Mouse (Mus musculus) thymus, postnatal 36 days (tissue): ENCODE measurements around the gene Fam172a.
"Not testable (repeated sequence)": the region's sequence is repeated elsewhere in the genome, so short reads cannot be mapped to it uniquely, and the experiment has no call there.

ENCODE experiments used
- DNase-seq, 2 experiments: peaks; one replicate each; pipeline ENCODE4 v3.0.0; 2022; ENCODE audit warnings: mixed read lengths in 2 of 2

The Fam172a gene

DNA sequence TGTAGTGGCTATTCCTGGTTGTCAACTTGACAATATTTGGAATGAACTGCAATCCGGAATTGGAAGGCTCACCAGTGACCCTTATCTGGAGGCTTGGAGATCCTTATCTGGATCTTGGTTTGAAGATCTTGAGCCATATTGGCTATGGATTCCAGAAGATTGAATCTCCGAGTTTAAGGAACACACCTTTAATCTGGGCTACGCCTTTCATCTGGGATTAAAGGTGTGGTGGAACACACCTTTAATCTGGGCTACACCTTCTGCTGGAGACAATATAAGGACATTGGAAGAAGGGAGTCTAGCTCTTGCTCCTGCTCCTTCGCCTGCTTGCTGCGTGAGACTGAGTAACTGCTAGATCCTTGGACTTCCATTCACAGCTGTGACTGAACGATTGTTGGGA lies at the start of gene Fam172a:
Fam172a (plus strand) TSS at position 301 of the 400 bp plus-strand sequence.
- not testable (repeated sequence) for DNase-seq

DNA sequence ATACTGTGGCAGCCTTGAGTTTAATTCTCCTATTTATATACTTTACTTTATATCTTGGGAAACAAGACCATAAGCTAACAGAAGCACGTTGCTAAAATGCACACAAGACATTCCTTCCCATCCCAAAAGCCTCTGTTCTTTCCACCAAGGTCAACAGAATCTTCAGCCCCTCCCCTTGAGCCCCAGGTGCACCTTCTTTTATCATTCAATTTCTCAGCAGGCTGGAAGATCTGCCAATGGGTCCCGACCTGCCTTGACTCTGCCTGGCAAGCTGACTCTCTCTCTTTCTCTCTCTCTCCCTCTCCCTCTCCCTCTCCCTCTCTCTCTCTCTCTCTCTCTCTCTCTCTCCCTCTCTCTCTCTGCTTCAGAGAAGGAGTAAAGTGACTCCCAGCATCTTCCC lies 13.2 kb upstream of the Fam172a start:
- no peak for DNase-seq

DNA sequence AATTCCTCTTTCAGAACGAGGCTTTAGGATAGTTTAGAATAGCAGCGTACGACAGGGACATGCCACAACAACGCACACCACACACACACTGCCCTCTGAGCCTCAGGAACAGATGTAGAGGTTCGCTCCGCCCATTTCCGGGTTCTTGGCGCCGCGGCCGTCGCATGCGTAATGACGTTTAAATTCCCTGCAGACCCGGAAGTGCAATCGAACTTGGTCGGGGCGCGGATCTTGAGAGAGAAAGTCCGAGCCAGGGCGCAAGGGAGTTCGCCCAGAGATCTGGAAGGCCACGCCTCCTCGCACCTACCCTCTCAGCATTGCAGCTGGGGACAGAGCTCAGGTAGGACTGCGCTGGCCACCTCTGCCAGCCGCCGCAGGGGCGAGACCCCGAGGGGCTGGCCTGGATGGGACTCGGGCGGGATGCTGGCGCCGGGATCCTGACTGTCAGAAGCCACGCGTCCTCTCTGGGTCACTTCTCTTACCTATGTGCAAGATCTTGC lies 6.7 kb downstream of the Fam172a start:
- DNase-seq: peak; percentile 91

DNA sequence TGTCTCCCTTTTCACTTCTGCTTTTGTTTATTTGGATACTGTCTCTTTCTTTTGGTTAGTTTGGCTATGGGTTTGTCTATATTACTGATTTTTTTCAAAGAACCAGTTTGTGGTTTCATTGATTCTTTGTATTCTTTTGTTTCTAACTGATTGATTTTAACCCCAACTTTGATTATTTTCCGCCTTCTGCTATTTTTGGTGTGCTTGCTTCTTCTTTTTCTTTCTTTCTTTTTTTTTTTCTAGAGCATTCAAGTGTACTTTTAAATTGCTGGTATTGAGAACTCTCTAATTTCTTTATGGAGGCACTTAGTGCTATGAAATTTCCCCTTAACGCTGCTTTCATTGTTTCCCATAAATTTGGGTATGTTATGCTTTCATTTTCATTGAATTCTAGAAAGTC lies 15.7 kb downstream of the Fam172a start:
- no peak for DNase-seq

DNA sequence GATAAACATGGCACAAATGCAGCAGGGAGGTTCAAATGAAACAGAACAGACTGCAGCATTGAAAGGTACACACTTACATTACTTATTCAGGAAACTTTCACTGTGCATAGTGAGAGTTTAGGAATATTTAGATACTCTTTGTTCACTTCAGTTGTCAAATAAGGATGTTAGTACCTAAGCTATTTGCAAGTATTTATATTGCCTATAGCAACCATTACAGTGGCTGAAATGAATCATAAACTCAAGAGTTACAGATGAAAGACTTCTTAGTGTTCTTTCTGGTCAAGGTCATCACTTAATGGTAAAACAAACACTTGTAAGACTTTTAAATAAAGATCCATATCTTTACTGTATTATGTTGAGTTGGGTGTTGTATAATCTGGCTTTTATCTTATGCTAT lies 41.0 kb downstream of the Fam172a start:
- DNase-seq: no peak

DNA sequence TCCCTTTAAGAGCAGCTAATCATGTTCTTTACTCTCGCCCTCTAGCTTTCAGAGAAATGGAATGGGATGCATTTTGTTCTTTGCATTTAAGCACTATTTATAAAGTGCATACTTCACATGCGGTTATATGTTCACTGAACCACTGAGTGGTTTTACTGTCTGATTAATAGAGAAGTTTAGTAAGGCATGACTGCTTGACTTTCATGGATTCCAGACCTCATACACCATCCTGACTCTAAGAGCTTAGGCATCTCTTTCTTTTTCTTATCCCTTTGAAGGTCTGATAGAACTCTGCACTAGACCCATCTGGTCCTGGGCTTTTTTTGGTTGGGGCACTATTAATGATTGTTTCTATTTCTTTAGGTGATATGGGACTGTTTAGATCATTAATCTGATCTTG lies 75.8 kb downstream of the Fam172a start:
- DNase-seq: no peak

DNA sequence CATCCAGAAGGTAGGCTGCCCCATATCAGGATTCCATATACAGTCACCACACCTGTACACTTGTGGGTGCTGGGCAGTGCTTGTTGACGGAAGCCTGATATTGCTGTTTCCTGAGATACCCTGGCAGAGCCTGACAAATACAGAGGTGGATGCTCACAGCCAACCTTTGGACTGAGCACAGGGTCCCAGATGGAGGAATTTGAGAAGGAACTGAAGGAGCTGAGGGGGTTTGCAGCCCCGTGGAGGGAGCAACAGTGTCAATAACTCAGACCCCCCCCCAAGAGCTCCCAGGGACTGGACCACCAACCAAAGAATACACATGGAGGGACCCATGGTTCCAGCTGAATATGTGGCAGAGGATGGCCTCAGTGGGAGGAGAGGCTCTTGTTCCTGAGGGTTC lies 105.5 kb downstream of the Fam172a start:
- not testable (repeated sequence) for DNase-seq

DNA sequence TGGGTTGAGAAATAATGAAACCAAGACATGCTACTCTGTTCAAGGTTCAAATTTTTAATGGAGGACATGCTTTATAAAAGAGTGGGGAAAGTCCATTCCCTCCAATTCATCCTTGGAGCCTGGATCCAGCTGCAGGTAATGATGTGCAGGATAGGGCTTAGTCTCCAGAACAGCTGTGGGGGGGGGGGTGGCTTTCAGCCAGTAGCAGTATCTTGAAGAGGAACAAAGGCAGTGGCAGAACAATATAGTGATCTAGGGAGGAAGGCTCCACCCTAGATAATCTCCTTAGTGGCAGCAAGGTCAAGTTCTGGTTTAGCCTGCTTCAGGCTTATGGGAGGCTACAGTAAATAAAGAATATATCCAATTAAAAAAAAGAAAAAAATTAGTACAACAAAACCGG lies 108.6 kb downstream of the Fam172a start:
- DNase-seq: no peak

DNA sequence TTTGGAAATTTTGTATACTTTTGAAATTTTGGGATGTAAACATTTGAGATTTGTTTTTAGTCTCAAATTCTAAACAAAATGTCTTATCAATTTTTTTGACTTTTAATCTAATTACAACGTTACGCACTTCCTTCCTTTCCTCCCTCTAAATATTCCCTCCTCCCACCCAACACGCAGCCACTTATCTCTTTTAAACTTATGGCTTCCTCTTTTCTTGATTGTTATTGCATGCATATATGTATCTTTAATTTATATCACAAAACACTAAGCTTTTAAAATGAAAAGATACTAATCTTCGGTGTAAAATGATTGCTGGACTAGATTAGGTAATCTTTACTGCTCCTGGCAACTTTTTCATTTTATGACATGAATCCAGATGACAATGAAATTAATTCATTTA lies 124.3 kb downstream of the Fam172a start:
- no peak for DNase-seq

DNA sequence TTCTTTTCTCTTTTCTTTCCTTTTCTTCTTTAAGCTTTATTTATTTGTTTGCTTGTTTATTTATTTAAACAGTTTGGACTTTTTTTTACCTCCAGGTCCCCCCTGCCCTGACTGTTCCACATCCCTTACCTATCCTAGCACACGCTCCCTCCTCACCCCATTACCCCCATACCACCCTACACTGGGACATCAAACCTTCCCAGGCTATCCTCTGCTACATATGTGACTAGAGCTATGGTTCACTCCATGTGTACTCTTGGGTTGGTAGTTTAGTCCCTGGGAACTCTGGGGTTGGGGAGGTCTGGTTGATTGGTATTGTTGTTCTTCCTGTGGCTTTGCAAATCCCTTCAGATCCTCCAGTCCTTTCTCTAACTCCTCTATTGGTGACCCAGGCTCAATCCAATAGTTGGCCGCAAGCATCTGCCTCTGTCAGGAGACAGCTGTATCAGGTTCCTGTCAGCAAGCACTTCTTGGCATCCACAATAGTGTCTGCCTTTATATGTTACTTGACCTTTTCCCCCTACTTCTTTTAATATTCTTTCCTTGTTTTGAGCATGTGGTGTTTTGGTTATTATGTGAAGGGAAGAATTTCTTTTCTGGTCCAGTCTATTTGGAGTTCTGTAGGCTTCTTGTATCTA lies 141.3 kb downstream of the Fam172a start:
- DNase-seq: no peak

DNA sequence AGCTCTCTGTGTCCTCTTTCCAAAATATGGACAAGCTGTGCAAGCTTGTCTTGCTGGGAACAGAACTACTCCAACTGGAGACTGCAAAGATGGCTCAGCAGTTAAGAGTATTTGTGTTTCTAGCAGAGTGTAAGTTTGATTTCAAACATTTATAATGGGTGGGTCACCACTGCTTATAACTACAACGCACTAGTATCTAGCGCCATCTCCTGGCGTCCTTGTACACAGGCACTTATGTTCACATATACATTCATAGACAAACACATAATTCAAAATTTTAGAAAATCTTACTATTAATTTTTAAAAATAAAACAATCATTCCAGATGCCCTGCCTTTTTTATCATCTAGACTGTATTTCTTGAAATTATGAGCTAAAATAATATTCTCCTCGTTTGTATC lies 147.0 kb downstream of the Fam172a start:
- no peak for DNase-seq

DNA sequence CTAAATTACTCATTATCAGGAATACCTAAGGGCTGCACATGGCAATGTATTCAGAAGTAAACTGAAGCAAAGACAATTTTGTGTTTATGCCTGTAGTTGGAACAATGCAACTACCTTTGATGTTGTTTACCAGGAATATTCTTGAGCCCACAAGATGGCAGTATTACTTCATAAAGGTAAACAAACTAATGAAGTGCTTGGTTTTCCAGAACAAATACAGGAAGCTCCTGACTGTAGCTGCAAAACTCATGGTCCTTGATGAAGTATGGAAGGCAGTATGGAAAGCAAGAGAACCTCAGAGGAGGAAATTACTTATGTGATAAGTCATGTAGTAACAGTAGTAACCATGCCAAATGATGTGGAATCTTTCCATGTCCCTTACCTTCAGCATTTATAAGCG lies 163.0 kb downstream of the Fam172a start:
- DNase-seq: no peak

DNA sequence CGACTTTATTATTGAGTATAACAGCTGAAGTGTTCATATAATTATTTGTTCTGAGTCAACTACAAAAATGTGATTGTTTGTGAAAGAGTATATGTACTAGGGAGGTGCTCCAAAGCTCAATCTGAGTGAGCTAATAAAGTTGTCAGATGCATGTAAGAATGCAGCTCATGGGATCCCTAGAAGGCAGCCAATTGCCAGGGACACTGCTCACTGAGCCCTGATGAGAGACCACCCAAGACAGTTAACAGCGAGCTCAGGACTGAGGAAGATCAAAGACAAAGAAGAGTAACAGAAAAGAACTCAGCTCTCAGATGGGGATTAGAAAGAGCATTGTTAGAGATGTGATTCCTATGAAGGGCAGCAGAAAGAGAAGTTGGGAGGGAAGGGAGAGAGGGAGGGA lies 166.5 kb downstream of the Fam172a start:
- DNase-seq: no peak

DNA sequence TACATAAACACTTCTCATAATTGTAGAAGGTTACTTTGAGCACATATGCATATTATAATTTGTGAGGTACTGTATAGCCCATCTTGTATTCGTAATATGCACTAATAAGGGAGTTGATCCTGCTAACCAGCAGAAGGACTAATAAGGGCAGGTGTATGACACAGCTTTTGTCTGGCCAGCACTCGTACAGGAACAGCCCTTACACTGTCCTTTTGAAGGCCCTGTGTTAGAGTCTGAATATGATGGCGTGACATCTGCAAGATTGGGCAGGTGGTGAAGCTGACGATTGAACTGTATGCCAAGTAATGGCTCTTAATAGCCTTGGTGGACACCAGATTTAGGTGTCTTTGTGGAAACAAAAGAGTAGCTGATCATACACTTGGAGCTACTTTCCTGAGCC lies 176.3 kb downstream of the Fam172a start:
- no peak for DNase-seq

DNA sequence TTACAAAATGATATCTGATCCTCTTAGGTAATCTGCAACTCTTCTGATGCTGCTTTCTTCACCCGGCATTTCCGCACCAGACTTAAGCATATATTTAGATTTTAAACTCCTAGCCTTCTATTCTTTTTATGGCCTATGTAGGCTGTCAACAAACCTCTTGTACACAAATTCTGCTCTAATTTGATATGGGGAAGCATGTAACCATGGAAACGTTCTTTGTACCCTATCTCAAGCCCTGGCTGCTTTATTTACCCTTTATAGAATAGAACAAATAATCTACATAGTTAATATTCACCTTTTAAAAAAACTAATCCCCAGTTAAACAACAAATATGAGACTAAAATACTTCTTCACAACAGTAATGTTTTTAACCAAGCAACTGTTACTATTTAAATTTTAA lies 176.7 kb downstream of the Fam172a start:
- DNase-seq: no peak

DNA sequence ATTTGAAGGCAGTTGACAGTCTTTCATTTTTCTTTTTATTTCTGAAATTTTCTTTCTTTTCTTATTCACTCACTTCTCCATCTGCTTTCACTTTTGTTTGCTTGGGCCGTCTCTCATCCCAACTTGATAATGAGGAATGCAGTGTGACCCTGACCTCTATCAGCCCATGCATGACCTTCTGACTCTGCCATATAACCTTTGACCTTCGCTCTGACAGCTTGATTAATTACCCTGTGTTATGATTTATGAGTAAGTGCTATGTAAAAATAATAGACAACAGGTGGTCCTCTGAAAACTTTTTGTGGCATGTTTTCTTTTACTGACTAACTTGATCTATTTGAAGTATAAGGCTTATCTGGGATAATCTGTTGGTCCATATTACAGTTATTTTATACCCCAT lies 195.8 kb downstream of the Fam172a start:
- no peak for DNase-seq

DNA sequence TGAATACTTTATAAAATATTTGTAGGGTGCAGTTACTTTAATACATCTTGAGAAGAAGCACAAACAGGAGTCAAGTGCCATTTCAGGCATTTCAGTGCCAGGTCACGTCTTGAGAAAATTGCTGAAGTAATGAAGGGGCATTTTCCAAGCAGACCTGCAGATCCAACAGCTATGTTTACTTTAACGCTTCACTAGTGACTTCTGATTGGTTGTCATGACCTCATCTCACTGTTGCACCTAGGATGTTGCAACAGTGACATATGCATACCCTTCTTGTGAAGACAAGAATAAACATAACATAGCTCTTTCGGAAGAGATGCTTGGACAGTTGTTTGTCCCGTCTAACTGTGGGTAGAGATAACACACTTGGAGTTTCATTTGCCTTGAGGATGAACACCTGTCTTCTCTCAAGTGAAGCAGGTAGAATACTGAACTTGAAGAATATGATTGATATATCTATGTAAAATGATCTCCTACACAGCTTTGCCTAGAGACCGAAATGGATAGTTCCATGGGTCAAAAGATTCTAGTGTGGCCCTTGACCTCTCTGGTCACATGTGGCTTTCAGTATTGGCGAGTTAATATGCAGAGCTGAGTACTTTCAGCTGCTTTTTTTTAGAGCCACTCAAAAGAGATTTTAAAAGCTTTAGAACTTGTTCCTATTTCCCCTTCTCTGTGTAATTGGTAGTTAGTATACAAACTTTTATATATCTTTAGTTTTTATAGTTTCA lies 196.4 kb downstream of the Fam172a start:
- DNase-seq: no peak

DNA sequence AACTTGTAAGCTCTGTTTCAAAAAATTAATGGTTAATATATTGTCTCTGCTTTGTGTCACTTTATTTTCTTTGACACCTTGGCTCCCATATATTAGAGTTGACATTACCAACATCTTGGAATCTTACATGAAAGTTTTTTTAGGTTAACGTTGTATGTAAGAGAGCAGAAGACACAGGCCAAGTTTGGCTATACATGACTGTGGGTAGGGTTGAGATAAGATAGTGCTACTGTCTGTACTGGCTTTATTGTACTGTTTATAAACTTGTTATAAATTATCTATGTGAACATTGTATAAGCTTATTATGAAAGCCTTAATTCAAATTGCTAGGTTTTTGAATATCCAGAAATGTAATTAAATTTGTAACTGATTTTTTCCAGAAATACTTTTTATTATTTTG lies 197.9 kb downstream of the Fam172a start:
- no peak for DNase-seq

DNA sequence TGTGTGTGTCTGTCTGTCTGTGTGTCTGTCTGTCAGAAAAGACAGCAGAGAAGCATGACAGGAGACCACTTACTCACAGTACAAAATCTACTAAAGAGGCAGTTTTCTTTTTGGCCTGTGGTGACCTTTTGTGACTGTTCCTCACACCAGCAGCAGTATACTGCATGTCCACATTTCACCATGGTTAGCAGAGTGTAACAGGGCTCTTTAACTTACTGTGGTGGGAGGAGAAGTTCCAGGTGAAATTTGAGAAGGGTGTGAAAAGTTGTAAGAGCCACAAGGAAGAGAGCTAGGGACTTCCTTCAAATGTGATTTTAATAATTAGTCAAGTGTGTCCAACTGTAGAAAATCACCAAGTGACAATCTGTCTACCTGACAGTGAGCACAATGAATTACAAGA lies 199.0 kb downstream of the Fam172a start:
- no peak for DNase-seq

DNA sequence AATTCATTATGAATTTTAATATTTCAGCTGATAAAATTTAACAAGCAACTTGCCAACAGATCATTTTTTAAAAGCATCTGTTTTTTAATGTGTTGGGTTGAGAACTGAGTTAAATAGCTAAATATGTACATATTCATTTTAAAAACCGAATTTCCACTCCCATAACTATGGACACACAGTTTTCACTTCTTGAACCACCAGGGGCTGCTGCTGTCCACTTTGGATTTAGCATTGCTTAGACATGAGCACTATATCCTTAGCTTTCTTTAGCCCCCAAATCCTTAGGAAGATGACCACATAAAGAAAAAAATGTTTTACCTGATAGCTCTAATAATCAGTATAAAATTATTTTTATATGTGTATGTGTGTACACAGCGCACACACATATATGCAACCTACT lies 207.4 kb downstream of the Fam172a start:
- DNase-seq: no peak

DNA sequence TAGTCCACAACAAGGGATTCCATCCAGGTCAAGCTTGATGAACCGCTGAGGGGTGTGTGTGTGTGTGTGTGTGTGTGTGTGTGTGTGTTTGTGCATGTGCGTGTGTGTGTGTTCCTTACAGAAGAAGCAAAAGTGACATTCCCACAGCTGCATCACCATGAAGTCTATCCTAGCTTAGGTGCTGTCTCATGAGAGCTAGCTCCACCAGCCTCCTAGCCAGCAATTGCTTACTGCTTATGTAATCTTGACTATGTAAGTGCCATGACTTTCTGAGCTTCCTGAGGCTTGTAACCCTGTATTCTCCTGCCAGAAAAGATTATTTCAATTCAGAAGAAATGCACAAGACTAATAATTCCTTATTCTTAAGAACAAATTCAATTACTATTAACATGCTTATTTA lies 221.0 kb downstream of the Fam172a start:
- DNase-seq: no peak

DNA sequence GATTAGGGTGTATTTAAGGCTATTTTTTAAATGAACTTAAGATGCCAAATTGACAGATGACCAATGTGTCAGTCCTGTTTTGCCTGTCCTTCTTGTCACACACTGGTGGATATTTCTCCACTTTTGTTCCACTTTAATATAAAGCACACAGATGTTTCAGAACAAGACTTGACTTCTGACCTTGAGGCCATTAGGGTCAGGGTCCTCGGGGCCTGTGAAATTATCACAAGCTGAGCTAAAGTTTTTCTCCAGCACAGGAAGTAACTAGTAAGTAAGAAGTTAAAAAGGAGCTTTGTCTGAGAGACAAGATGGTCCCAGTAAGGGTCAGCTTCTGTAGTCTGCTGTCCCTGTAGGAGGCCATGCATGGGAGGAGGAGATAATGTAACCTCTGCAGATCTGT lies 255.8 kb downstream of the Fam172a start:
- no peak for DNase-seq

DNA sequence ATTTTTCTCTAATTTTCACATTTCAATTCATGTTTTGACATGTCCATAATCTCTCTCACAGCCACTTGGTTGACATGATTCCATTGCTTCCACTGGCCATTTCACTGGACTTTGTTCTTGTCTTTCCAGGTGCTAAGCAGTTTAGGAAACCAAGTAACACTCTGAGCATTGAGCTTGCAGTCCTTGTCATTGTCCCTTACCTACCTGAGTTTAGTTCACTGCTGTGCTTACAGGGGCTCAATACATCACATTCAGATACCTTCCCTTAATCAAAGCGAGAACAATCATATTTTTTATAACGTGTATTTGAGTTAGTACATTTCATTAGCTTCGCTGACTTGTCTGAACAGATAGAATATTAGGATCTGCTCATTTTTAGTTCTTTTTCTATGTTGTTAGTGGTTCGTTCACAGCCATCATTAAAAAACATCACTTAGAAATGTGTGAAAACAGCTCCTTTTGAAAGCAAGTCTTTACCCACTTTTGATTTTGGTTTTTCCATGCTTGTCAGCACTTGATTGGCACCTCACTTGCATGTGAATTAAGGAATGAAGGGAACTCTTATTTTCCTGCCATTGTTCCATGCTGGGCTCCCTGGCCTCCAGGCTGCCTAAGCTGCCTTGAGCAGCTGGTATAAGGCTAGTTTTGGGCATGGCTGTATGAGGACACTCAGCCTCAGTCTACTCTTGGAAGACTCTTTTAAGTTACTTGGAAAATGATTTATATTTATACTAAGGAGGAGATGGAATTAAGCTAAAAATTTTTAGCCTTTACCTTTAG lies 257.9 kb downstream of the Fam172a start:
- DNase-seq: no peak

DNA sequence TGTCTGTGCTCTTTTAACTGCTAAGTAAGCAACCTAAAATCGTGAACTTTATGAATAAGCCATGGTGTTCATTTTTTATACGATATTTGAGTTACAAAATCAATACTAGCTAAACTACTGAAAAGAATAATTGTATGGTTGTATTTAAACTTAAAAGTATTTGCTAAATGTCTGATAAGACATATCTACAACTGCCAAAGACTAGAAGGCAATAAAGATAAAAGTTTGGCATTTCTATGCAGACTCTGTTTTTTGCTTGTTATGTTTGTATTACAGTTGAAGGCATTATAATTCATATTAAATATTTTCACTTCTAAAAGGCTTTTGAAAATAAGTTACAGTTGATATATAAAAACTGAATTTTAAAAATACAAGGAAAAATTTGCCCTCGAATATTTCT lies 274.4 kb downstream of the Fam172a start:
- DNase-seq: no peak
